Mouse (Mus musculus): Measurements from ENCODE around the gene Tnnc2. TPM values are rescaled to one million over a fixed set of nuclear protein-coding genes. Genes with fewer than 3 reads are reported as not detected.

The Tnnc2 gene
- polyA plus RNA-seq (2012; rRNA removed) = 2.2 TPM in 1 of 2 replicates, not detected in the other

- WGBS = 63% methylated on average over 8 of the region's 8 CpGs
- no peak for DNase-seq (ENCODE audit: low read depth, low spot score)
These were observed at the start of gene Tnnc2 for GRCm38 (mm10) chr2:164779481-164780086. Gene Tnnc2, minus strand, starts transcription at chr2:164779967.

DNA sequence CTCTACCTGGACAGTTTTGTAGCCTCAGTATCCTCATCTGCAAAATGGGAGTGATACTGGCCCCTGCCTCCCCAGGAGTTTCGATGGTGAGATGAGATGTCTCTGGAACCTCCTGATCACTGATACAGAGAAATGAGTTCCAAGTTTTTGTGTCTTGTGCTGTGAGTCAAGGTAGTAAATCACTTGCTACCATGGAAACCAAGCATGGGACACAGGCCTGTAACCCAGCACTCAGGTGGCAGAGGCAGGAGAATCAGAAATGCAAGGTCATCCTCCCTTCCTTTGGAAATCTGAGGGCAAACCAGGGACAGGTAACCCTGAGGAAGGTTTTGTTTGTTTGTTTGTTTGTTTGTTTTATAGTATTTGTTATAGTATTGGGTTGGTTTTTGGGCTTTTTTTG is 49.3 kb upstream of the Tnnc2 start:
- 93% methylated on average over 1 of the region's 1 CpGs for WGBS
- DNase-seq (ENCODE audit: low read depth, low spot score) = no peak

- no peak for DNase-seq (ENCODE audit: low read depth, low spot score)
- 84% methylated on average over 6 of the region's 6 CpGs for WGBS
These were observed 48.7 kb upstream of the Tnnc2 start, which contains the start of gene Spata25 for GRCm38 (mm10) chr2:164828437-164828836. Gene Spata25, minus strand, starts transcription at chr2:164828537.

- WGBS = 88% methylated on average over 16 of the region's 16 CpGs
- no peak for DNase-seq (ENCODE audit: low read depth, low spot score)
These were observed 47.5 kb upstream of the Tnnc2 start for GRCm38 (mm10) chr2:164827146-164827850.

DNA sequence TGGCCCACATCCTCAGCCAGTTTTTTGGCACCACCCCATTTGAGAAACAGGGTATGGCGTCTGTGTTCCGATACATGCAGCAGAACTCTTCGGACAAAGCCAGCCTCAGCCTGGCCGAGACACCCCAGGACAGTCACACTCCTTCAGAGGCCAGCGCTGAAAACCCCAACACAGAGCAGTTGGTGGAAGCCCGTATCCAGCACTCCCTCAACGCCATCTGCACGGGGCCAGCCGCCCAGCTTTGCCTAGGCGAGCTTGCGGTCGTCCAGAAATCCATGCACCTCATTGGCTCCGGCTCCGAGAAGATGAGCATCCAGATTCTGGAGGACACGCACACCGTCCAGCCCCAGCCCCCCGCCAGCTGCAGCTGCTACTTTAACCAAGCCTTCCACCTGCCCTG is 45.8 kb upstream of the Tnnc2 start:
- 97% methylated on average over 17 of the region's 17 CpGs for WGBS

DNA sequence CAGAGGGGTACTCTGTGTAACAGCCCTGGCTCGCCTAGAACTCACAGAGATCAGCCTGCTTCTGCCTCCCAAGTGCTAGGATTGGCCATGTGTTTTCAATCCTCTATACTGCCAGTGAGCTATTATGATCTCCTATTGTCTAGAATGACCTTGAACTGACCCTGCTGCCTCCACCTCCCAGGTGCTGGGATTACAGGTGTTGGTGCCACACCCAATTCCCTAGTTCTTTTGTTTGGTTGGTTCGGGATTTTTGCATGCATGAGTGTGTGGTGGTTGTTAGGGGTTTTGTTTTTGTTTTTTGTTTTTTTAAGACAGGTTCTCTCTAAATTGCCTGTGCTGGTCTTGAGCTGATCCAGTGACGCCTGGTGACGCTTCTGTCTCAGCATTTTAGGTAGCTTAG is 44.2 kb upstream of the Tnnc2 start:
- 84% methylated on average over 4 of the region's 4 CpGs for WGBS
- DNase-seq (ENCODE audit: low read depth, low spot score) = no peak

More for the DNA sequence above, 45.8 kb upstream of the Tnnc2 start:
- no peak for DNase-seq (ENCODE audit: low read depth, low spot score)

DNA sequence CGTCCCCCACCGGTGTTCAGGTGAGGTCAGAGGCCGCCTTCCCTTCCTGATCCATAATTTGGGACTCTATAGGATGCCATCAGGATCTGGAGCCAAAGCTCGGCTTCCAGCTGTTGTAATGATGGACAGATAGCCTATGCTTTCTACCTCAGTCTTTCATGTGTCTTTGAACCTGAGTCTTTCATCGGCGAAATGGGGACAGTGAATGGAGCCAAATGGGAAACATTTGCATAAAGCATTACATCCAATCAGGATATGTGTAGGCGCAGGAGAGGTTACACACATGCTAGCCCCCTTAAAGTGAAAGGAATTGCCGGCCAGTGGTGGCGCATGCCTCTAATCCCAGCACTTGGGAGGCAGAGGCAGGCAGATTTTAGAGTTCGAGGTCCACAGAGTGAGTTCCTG is 43.4 kb upstream of the Tnnc2 start:
- DNase-seq (ENCODE audit: low read depth, low spot score) = no peak
- WGBS = 0% methylated on average over 10 of the region's 10 CpGs

- DNase-seq (ENCODE audit: low read depth, low spot score) = peak; percentile 96
- WGBS = 1% methylated on average over 32 of the region's 32 CpGs
These were observed 42.9 kb upstream of the Tnnc2 start, which contains the start of gene Zswim1 for GRCm38 (mm10) chr2:164822636-164823165. Gene Zswim1, plus strand, starts transcription at chr2:164822686.

DNA sequence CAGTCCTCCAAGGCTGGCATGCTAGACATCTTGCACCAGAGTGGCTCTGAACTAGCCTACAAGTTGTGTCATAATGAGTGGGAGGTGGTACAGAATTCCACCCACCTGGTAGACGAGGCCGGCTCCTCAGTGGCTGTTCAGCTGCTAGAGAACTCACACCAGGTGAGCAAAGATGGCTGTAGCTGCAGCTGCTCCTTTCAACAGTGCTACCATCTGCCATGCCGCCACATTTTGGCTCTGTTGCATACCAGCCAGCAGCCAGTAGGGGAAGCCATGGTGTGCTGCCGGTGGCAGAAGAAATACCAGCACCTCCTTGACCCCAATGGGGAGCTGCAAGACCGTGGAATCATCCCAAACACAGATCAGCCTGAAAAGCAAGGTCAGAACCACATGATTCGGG is 41.3 kb upstream of the Tnnc2 start:
- 91% methylated on average over 6 of the region's 6 CpGs for WGBS
- no peak for DNase-seq (ENCODE audit: low read depth, low spot score)

GRCm38 (mm10) chr2:164817703-164818102 is 37.9 kb upstream of the Tnnc2 start:
- no peak for DNase-seq (ENCODE audit: low read depth, low spot score)
- 76% methylated on average over 5 of the region's 5 CpGs for WGBS

DNA sequence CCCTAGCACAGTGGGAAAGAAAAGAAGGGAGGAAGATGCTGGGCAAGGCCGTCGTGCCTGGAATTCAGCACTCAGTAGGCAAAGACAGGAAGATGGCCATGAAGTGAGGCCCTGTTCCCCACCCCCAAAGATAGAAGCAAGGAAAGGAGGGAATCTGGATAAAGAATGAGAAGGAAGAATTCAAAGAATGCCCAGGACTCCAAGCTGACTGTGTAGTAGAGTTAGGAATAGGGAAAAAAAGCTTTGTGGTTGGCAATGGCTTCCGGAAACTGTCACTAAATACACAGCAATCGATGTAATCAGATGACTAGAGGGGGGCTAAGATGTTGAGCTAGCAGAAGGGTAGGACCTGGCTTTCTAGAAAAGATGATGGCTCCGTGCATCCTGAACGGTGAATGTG is 37.4 kb upstream of the Tnnc2 start:
- WGBS = 87% methylated on average over 6 of the region's 6 CpGs
- DNase-seq (ENCODE audit: low read depth, low spot score) = no peak

DNA sequence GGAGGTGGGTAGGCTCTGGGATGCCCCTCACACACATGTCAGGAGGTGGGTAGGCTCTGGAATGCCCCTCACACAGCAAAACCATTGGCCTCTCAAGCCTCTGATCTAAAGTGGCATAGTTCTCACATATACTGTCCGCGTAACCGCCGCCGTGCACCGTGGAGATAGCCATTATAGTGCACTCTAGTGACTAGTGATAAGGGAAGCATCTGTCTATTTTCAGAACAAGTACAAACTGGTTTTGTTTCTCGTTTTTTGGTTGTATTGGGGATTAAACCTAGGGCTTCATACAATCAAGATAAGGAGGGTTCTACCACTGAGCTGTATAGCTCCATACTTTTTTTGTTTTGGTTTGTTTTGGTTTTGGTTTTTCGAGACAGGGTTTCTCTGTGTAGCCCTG is 36.1 kb upstream of the Tnnc2 start:
- no peak for DNase-seq (ENCODE audit: low read depth, low spot score)
- WGBS = 90% methylated on average over 8 of the region's 8 CpGs

GRCm38 (mm10) chr2:164815348-164815747 is 35.6 kb upstream of the Tnnc2 start:
- 62% methylated on average over 5 of the region's 5 CpGs for WGBS
- DNase-seq (ENCODE audit: low read depth, low spot score) = no peak

DNA sequence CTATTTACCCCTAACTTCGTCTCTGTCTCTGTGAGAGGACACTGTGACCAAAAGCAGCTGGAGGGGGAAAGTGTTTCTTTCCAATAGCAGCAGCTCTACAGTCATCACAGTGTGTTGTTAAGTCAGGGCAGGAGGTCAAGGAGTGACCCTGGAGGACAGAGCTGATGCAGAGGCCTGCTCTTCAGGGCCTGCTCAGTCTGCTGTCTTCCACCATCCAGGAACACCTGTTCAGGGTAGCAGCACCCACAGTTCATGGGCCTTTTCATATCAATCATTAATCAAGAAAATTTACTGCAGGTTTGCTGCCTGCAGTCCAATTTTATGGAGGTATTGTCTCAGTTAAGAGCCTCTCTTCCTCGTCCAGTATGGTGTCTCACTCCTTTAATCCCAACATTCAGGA is 33.8 kb upstream of the Tnnc2 start:
- WGBS = 26% methylated on average over 2 of the region's 2 CpGs
- DNase-seq (ENCODE audit: low read depth, low spot score) = no peak

GRCm38 (mm10) chr2:164806614-164807013 is 26.8 kb upstream of the Tnnc2 start:
- 32% methylated on average over 7 of the region's 7 CpGs for WGBS
- DNase-seq (ENCODE audit: low read depth, low spot score) = no peak

DNA sequence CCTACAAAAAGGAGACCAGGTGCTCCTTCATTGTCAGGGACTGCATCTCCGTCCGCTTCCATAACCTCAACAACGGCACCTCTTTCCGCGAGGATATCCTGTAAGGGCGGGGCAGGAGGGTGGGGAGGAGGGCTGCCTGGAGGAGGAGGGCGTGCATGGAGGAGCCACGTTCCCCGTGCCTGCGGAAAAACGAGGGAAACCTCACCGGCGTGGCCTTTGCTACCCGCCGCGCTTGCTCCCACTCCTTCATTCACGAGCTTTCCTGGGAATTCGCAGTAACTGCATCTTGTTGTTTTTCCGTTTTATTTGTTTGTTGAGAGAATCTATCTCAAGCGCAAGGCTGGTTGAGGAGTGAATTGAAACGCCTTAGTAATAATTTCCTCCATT is 25.6 kb upstream of the Tnnc2 start:
- under 1% methylated on average over 21 of the region's 21 CpGs for WGBS
- DNase-seq (ENCODE audit: low read depth, low spot score) = no peak

DNA sequence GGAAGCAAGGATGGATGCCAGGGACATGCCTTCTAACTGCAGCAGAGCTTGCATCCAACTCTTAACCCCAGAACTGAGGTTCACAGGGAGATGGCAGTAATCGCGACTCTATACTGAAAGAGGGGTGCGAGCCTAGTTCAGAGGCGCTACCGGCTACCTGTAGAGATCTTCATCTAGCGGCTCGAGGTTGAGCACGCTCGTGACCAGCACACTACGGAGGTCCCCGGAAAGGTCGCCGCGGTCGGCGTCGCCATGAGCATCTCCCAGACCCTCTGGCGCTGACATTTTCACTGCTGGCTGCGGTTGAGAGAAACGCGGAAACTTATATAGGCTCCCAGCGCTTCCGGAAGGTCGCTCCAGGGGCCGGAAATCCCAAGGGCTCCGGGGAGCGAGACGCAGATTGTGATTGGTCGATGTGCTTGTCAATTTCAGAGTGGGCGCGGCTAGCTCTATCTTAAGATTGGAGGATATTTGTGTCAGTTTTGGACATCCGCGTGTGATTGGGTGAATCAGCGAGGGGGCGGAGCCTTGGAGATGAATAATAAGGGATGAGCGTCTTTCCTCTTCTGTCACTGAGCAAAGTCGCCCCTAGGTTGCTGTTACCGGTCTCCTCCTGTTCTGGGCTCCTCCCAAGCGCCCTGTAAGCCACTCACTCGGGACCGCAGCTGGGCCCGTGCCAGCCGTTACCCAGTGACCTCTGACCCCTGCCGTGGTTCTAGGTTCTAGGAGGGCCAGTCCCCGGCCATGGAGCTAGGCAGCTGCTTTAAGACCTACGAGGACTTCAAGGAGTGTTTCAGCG is 25.0 kb upstream of the Tnnc2 start, which contains the start of the genes Acot8 and Zswim3:
TSS of gene Acot8 (minus strand) at position 350 of the 799 bp plus-strand sequence.
TSS of gene Zswim3 (plus strand) at position 566 of the 799 bp plus-strand sequence.
- peak; percentile 97 for DNase-seq (ENCODE audit: low read depth, low spot score)
- WGBS = under 1% methylated on average over 47 of the region's 47 CpGs

GRCm38 (mm10) chr2:164803921-164804313 is 24.1 kb upstream of the Tnnc2 start:
- DNase-seq (ENCODE audit: low read depth, low spot score) = no peak
- 28% methylated on average over 1 of the region's 1 CpGs for WGBS

GRCm38 (mm10) chr2:164803201-164803920 is 23.6 kb upstream of the Tnnc2 start:
- no peak for DNase-seq (ENCODE audit: low read depth, low spot score)
- 38% methylated on average over 16 of the region's 16 CpGs for WGBS
